Mouse (Mus musculus) layer of hippocampus, adult 8-10 months (tissue): ENCODE measurements around the gene Hbp1. TPM values are rescaled to one million over a fixed set of nuclear protein-coding genes. Genes with fewer than 3 reads are reported as not detected.

Experiments
- DNase-seq, 2 experiments: peaks; one replicate each; pipeline ENCODE4 v3.0.0; 2022; ENCODE audit warnings: low spot score in 2 of 2
- total RNA-seq, 4 experiments: library from RNA; stranded (reverse); gene quantifications; 2 replicates each; pipeline ENCODE4 v1.2.4; 2022

The Hbp1 gene
- total RNA-seq = 10 to 100 TPM; 26.2 to 32.4 (median 31.0) TPM

- peak; percentile 100 for DNase-seq
Measured at GRCm38 (mm10) chr12:31949759-31950658, at the start of gene Hbp1. TSS of gene Hbp1 (minus strand) at chr12:31950535.

- DNase-seq = no peak
Measured at GRCm38 (mm10) chr12:31998706-31999105, 48.4 kb upstream of the Hbp1 start.

DNA sequence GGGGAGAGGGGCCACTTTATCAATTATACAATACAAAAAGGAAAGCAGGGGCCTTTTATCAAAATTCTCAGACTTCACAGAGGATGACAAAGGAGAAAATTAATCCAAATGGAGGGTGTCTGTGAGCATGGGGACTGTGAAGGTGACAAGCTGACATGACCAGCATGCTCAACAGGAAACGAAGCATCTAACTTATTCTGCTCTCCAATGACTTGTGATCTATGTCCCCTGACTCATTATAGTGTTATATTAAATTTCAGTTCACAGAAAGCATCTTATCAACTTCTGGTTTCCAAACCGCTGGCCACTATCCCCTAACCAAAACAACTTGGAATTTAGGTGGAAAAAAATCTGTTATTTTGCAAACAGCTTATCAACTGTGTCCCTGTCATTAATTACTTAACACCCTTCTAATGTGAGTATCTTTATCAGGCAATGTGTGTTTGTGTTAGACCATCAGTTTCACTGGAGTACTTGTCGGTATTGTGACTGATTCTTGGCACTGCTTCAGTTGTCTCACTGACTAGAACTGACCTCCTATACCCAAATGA is 47.1 kb upstream of the Hbp1 start:
- no peak for DNase-seq

DNA sequence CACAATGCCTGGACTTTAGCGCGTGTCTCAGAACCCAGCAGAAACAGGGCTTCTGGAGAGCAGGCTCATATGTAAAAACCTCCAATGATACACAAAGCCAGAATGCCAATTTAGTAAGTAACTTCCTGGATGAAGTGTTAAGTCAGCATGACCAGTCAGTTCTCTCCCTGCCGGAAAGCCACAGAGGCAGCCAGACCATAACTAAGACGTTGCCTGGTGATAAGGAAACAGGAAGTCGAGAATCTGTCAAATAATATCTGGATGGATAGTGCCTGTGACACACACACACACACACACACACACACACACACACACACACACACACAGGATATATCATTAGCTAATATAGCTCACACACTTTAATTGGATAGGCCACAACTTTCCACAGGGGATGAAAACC is 46.5 kb upstream of the Hbp1 start:
- DNase-seq = no peak

DNA sequence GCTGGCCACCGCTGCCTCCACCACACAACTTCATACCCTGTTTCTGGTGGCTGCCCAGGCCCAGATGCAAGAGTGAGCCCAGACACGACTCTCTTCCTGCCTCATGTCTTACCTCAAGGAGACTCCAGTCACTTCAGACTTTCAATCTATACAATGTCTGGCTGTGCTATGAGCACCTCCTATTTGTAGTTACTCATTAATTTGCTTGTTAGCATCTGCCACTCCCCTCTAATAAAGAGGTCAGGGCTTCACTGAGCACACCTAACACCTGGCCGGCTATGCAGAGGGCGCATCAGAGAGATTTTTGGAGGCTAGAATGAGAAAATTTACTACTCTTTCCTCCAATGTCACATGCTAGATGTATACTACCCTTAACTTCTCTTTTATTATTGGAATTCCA is 40.2 kb upstream of the Hbp1 start:
- DNase-seq = no peak

- DNase-seq = no peak
Measured at GRCm38 (mm10) chr12:31989726-31990125, 39.4 kb upstream of the Hbp1 start.

DNA sequence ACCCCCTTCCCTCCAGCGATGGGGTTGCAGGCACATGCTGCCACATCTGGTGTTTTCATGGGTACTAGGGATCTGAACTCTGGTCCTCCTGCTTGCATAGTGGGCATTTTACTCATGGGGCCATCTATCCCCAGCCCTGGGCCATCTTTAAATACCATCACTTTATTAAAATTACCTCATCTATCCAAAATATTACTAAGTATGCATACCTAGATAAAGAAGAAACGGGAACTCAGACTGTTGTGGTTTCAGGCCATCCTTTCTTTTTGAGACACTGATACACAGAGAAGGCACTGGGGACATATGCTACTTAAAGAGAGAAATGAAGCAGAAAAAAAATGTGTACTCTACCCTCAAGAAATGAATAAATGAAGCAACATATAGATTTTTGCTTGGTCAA is 36.1 kb upstream of the Hbp1 start:
- no peak for DNase-seq

- DNase-seq = no peak
Measured at GRCm38 (mm10) chr12:31985738-31986137, 35.4 kb upstream of the Hbp1 start.

GRCm38 (mm10) chr12:31984664-31985063 is 34.3 kb upstream of the Hbp1 start:
- DNase-seq = no peak

DNA sequence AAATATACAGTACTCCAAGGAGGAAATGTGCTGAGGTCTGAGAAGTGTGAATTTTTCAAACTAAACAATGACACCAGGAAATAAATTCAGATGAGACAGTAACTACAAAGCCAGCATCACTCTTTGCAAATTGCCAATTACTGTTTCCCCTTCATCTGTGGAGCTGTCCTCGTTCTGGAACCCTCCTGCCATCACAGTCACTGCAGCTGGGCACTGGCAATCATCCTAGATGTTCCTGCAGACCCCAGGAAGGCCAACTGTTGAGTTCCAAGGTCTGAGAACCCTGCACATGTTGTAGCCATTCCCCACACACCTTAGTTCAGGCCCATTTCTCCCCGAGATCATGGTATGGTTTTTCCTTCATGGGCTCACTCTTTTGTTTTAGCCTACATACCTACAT is 33.9 kb upstream of the Hbp1 start:
- DNase-seq = no peak

DNA sequence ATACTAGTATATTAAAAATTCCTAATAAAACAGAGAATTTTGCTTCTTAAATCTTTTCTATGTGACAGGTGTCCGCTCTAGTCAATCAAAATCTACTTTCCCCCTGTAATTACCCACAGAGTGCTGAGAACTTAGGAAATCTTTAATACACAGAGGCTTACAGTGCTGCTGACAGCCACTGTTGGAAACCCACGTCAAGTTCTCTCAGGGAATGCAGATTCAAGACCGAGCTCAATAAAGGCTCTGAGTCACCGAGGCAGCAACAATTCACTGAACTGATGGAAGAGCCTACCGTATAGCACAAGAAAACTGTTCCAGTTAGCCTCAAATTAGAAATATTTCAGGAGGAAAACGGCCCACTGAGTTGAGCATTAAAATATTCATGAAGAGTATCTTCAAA is 33.4 kb upstream of the Hbp1 start:
- no peak for DNase-seq

DNA sequence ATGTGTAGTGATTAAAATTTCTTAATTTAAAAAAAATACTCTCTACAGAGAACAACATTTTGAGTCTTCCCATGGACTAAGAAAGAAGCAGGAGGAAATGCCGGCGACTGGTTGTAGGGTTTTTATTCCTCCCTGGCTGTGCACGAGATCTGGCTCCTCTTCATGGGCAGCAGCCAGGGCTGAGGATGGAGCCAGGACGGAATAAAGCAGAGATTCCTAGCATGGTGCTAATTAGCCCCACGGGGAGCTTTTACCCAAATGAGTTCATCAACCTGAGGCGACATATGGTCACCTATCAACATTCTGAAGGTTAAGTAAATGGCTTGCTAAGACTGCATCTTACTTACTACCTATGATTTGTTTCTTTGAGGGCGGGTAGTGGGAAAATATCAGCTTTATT is 32.9 kb upstream of the Hbp1 start:
- DNase-seq = no peak

DNA sequence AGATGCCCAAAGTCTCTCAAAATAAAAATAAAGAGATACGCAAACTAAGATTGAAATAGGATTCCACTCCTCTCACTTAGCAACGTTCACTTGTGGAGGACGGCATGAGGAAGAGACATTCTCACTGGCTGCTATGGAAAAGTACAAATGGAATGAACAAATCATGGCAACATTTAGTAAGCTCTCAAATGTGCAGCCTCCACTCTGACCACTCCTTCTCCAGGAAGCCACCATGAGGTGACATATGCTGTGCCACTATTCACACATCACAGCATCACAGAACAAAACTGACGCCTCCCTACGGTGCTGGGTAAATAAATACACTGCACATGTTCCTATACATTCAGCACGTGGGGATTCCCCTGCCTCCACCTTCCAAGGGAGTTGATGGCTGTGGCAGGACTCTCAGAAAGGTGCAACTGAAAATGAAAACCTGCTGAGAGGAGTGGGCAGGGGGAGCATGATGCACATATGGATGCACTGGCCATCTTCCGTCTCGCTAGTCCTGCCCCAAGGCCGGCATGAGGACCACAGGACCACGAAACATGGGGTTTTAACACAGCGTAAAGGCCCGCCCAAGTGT is 27.4 kb upstream of the Hbp1 start:
- DNase-seq = no peak

DNA sequence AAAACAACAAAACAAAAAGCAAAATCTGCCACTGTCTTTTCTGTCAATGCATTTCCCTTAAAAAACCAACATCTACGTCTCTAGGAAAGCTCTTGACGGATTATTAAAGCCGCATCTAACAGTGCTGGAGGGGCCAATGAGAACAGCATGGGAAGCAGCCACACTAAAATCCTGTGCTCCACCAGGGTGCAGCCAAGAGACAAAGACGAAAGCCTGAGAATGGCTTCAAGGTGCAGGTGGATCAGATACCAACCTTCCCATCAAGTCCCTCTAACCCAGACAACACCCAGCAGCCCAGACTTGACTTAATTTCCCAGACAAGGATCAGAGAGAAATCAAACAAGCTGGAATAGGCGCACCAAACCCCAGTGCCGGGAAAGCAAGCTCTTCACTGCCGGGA is 26.2 kb upstream of the Hbp1 start:
- DNase-seq = no peak

DNA sequence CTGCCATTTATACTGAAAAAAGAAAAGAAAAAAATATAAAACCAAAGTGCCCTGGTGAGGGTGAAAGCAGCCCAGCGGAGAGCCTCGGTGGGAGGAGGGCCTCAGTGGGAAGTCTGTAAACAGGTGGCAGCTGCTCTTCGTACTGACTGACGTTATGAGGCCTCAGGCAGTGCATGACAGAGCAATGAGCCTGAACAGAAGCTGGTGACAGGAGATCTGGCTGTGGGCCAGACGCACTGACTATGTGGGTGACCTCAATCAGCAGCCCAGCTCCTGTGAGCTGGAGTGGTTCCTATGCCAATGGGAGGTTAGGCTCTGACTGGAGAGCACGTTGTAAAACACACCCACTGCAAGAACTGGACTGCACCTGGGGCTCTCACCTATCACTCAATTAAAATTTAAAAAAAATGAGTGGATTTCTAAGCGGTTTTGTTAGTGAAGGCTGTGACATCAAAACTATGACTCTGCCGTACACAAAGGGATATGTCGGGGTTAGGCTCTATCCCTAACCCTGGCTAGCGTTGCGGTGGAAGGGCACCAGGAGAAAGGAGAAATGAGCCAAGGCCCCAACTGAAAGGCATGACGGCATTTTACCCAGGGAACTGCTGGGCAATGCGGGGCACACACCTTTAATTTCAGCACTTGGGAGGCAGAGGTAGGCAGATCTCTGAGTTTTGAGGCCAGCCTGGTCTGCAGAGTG is 23.3 kb upstream of the Hbp1 start:
- DNase-seq = peak in 1 of 2 experiments; percentile 66

GRCm38 (mm10) chr12:31971547-31971946 is 21.2 kb upstream of the Hbp1 start:
- DNase-seq = no peak

- DNase-seq = no peak
Measured at GRCm38 (mm10) chr12:31969111-31969510, 18.8 kb upstream of the Hbp1 start.

GRCm38 (mm10) chr12:31967536-31967935 is 17.2 kb upstream of the Hbp1 start:
- DNase-seq = peak in 1 of 2 experiments; percentile 47

DNA sequence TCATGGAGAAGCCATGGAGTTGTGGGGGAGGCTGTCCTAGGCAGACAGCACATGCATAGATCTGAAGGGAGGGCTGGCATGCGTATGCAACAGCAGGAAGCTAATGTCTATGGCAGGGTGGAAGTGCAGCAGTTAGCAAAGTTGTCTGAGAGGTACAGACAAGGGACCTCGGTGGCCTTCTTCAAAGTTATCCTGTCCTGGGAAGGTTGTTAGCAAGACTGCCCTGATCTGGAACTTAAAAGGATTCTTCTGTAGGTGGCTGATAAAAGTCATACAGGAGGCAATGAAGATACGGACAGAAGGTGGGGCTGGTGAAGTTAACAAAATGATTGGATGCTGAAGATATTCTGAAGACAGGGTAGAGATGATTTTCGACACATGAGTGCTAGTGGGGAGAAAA is 16.1 kb upstream of the Hbp1 start:
- DNase-seq = no peak

GRCm38 (mm10) chr12:31965517-31966212 is 15.3 kb upstream of the Hbp1 start:
- peak; percentile 51 to 64 for DNase-seq

GRCm38 (mm10) chr12:31964074-31964473 is 13.7 kb upstream of the Hbp1 start:
- peak in 1 of 2 experiments; percentile 44 for DNase-seq
